Mouse (Mus musculus): ENCODE results near the gene Spib. TPM values are rescaled to one million over a fixed set of nuclear protein-coding genes. Genes with fewer than 3 reads are reported as not detected.

Spib gene
- polyA plus RNA-seq (2015; fragmentation: Nextera tagmentation; extraction: Ambion mirVana), result 0.05 and 0.13 TPM in 2 replicates

DNA sequence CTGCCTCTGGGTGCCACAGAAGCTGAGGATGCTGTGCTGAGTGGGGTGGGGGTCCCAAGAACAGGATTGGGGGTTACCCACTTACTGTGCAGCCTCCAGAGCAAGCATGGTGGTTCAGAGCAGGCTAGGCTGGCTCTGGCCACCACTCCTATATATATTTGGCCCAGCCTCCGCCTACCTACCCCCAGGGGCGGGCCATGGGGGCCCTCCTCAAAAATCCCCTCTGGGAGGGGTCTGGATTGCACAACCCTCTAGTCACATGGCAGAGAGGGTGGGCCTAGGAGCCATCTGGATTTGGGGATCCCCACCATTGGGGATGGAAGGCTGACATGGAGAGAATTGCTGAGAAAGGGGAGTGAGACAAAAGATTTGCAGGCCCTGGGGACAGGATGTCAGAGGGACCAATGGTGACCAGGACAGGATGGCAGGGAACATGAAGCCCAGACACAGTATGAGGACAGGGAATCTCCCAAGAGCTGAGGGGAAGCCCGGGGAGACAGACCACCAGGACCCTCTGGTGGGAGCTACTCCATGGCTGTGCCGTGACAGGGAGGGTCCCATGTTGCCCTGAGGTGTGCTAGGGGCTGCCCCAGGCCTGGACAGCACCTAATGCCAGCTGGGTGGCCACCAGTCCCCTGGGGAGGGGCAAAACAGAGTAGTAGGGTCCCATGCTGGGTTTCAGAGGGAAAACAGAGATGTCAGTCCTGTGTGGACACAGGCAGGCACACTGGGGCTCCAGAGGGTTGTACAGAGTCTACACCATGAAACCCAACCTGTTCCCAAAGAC lies at the start of gene Spib:
Spib (minus strand) TSS at position 126 of the 787 bp plus-strand sequence.
- H3K27me3 ChIP-seq (replicated peaks), result peaks cover 30% of the 10 kb centered on the region
- no peak for ATAC-seq (ENCODE audit: extremely low read depth, insufficient number of reproducible peaks, low FRiP score, low TSS enrichment)
- 77% methylated on average over 4 of the region's 4 CpGs for WGBS
- H3K36me3 ChIP-seq, result peaks cover 51% of the 10 kb centered on the region
- no peak within 1 kb of the TSS for H3K27ac ChIP-seq (replicated peaks)
- H3K9ac ChIP-seq, result no peak within 1 kb of the TSS
- no peak within 1 kb of the TSS for H3K4me2 ChIP-seq
- H3K4me3 ChIP-seq, result no peak within 1 kb of the TSS
- no peaks in the 10 kb centered on the region for H3K9me3 ChIP-seq
- peaks cover 21% of the 10 kb centered on the region for H3K4me1 ChIP-seq

DNA sequence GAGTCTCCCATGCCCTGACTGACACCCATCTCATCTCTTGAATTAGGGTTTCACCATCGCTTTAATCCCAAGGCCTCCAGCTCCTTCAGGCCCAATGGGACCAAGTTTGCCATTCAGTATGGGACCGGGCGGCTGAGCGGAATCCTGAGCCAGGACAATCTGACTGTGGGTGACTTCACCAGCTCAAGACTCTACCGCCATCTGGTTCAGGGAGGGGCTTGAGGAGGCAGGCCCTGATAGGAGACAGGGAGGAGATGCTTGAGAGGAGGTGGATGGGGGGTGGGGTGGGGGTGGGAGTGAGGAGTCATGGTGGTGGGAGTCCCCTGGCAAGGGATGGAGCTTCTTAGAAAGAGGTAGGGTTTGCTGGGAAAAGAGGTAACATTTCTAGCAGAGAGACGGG lies 49.8 kb upstream of the Spib start:
- H3K9me3 ChIP-seq, result no peaks in the 10 kb centered on the region; the same call in 1 of the 2 replicates
- peaks cover 54% of the 10 kb centered on the region for H3K27me3 ChIP-seq (replicated peaks)
- H3K27ac ChIP-seq (replicated peaks), result no peak overlapping the region
- no peak overlapping the region for H3K4me2 ChIP-seq
- H3K36me3 ChIP-seq, result no peaks in the 10 kb centered on the region
- WGBS, result 63% methylated on average over 6 of the region's 6 CpGs
- no peak overlapping the region for H3K4me3 ChIP-seq
- H3K4me1 ChIP-seq, result peaks cover 3% of the 10 kb centered on the region; the same call in 1 of the 2 replicates
- ATAC-seq (ENCODE audit: extremely low read depth, insufficient number of reproducible peaks, low FRiP score, low TSS enrichment), result no peak
- H3K9ac ChIP-seq, result no peak overlapping the region

DNA sequence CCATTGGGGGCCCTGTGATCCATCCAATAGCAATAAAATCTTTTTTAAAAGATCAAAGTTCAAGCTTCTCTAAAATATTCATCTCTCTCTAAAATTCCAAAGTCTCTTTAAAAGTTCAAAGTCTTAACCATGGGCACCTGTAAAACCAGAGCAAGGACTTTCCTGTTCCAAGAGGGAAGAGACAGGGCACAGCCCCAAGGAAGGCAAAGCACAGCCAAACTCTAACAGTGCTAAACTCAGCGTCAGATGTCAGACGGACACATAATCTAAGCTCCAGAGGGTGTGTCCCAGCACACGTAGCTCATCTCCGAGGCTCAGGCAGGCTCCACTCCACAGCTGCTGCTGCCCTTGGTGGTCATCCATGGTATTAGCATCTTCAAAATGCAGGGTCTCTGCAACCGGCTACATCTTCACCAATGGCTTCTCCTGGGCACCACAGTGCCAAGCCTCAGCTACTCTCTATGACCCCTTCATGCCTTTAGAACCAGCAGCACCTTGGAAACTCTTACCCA lies 44.5 kb upstream of the Spib start:
- H3K27me3 ChIP-seq (replicated peaks), result peaks cover 24% of the 10 kb centered on the region
- no peak overlapping the region for H3K9ac ChIP-seq
- no peak for ATAC-seq (ENCODE audit: extremely low read depth, insufficient number of reproducible peaks, low FRiP score, low TSS enrichment)
- H3K4me1 ChIP-seq, result no peaks in the 10 kb centered on the region
- WGBS, result 29% methylated on average over 5 of the region's 5 CpGs
- H3K4me3 ChIP-seq, result no peak overlapping the region
- no peaks in the 10 kb centered on the region; the same call in 1 of the 2 replicates for H3K9me3 ChIP-seq
- no peak overlapping the region for H3K4me2 ChIP-seq
- no peak overlapping the region for H3K27ac ChIP-seq (replicated peaks)
- no peaks in the 10 kb centered on the region for H3K36me3 ChIP-seq

DNA sequence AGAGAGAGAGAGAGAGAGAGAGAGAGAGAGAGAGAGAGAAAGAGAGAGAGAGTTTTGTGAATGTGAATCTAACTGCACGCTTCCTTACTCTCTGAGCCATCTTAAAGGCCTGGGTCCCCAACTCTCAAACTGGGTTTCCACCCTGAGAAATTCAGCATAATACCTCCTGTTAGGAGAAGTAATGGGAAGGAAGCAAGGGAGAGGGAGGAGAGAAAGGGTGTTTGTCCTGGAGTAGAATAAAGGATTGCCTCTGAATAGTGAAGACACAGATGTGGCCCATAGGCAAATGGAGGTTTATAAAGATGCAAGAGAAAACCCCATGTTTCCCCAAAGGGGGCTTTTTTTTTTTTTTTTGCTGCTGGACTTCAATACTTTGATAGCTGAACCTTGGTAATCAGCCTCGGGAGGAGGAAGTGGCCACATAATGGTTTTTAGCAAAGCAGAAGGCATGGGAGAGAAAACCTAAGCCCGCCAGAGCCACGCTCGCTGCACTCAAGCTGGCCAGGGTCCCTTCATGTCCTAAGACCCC lies 41.1 kb upstream of the Spib start:
- H3K27me3 ChIP-seq (replicated peaks), result peaks cover 37% of the 10 kb centered on the region
- no peaks in the 10 kb centered on the region for H3K36me3 ChIP-seq
- no peak overlapping the region for H3K4me3 ChIP-seq
- no peaks in the 10 kb centered on the region for H3K4me1 ChIP-seq
- no peak overlapping the region for H3K27ac ChIP-seq (replicated peaks)
- no peaks in the 10 kb centered on the region for H3K9me3 ChIP-seq
- H3K9ac ChIP-seq, result no peak overlapping the region
- 67% methylated on average over 5 of the region's 5 CpGs for WGBS
- no peak overlapping the region for H3K4me2 ChIP-seq
- no peak for ATAC-seq (ENCODE audit: extremely low read depth, insufficient number of reproducible peaks, low FRiP score, low TSS enrichment)

DNA sequence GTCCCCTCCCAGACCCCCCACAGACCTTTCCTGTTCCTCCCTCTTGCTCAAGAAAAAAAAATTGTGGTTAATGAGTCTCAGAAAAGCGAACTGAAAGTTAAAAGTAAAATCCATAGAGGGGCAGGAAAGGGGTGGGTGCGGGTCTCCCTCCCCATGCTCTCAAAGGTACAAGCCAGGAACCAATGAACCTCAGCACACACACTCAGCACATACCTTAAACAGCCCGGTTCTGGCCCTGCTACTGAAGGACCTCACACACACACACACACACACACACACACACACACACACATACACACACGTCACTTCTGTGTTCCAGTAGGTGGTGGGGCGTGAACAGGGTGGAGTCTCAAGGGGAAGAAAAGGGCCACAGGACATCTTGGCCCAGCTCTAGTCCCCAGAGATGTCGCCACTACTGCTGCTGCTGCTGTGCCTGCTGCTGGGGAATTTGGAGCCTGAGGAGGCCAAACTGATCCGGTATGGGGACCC lies 40.4 kb upstream of the Spib start, which contains the start of gene Napsa:
Napsa (plus strand) TSS at position 168 of the 489 bp plus-strand sequence.
- H3K4me1 ChIP-seq, result no peaks in the 10 kb centered on the region
- peaks cover 43% of the 10 kb centered on the region for H3K27me3 ChIP-seq (replicated peaks)
- no peaks in the 10 kb centered on the region for H3K36me3 ChIP-seq
- ATAC-seq (ENCODE audit: extremely low read depth, insufficient number of reproducible peaks, low FRiP score, low TSS enrichment), result no peak
- no peak within 1 kb of the TSS for H3K9ac ChIP-seq
- no peaks in the 10 kb centered on the region for H3K9me3 ChIP-seq
- H3K4me3 ChIP-seq, result no peak within 1 kb of the TSS
- 31% methylated on average over 7 of the region's 7 CpGs for WGBS
- no peak within 1 kb of the TSS for H3K27ac ChIP-seq (replicated peaks)
- H3K4me2 ChIP-seq, result no peak within 1 kb of the TSS

DNA sequence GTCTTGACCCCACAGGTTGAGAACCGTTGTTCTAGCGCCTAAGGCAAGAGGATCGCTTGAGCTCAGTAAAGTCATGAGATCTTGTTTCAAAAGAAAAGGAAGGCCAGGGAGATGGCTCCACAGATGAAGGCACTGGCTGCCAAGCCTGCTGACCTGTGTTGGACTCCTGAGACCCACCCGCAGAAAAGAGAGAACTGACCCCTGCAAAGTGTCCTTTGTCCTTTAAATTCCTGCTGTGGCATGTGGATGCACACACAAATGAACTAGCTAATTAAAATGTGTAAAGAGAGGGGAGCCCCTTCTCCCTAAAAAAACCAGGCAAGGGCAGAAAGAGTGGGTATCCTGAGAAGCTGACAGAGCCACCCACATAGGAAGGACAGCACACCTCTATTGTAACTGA lies 39.9 kb upstream of the Spib start:
- Histone ChIP-seq H3K4me2 (no peak overlapping the region), H3K27me3 (replicated peaks) (peaks cover 41% of the 10 kb centered on the region), H3K27ac (replicated peaks) (no peak overlapping the region), H3K9ac (no peak overlapping the region), H3K9me3 (no peaks in the 10 kb centered on the region), H3K36me3 (no peaks in the 10 kb centered on the region), H3K4me1 (no peaks in the 10 kb centered on the region), H3K4me3 (no peak overlapping the region)
- no peak for ATAC-seq (ENCODE audit: extremely low read depth, insufficient number of reproducible peaks, low FRiP score, low TSS enrichment)
- 75% methylated on average over 4 of the region's 4 CpGs for WGBS

DNA sequence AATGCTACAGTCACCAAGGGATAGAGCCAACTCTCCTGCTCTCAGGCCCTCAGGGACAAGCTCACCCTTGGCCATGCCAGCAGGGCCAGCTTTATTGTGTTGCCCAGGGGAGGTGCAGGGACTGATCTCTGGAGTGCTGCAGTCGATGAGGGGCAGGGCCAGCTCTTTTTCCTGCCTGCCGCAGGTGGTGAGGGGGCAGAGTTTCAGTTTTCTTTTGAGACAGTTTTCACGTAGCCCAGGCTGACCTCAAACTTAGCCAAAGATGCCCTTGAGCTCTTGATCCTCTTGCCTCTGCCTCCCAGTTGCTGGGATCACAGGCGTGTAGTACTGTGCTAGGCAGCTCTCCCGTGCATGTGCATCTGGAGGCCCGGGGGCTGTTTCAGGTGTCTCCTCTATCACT lies 39.1 kb upstream of the Spib start:
- no peak overlapping the region for H3K27ac ChIP-seq (replicated peaks)
- H3K27me3 ChIP-seq (replicated peaks), result peaks cover 47% of the 10 kb centered on the region
- no peak for ATAC-seq (ENCODE audit: extremely low read depth, insufficient number of reproducible peaks, low FRiP score, low TSS enrichment)
- no peak overlapping the region for H3K4me3 ChIP-seq
- no peaks in the 10 kb centered on the region for H3K9me3 ChIP-seq
- H3K4me1 ChIP-seq, result no peaks in the 10 kb centered on the region
- no peaks in the 10 kb centered on the region for H3K36me3 ChIP-seq
- no peak overlapping the region for H3K4me2 ChIP-seq
- WGBS, result 78% methylated on average over 6 of the region's 6 CpGs
- no peak overlapping the region for H3K9ac ChIP-seq

DNA sequence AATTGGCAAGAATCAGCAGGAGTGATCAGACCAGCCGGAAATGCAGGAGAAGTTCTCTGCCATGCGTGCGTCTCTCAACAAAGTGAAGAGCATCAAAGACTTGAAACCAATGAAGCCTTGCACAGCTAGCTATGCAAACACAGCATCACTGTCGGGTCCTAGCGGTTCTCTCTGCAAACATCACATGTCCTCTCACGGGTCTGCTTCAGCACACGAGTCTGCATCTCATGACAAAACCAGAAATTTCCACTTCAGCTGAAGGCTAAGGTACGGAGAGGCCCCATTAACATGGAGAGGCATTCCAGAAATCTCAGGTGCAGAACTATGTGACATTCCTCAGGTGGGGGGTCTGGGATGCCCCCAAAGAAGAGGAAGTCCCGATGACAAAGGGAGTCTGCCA lies 36.9 kb upstream of the Spib start:
- Histone ChIP-seq H3K4me2 (no peak overlapping the region), H3K4me1 (no peaks in the 10 kb centered on the region), H3K36me3 (no peaks in the 10 kb centered on the region), H3K9me3 (no peaks in the 10 kb centered on the region), H3K27me3 (replicated peaks) (peaks cover 60% of the 10 kb centered on the region), H3K4me3 (no peak overlapping the region), H3K27ac (replicated peaks) (no peak overlapping the region), H3K9ac (no peak overlapping the region)
- 70% methylated on average over 9 of the region's 9 CpGs for WGBS
- ATAC-seq (ENCODE audit: extremely low read depth, insufficient number of reproducible peaks, low FRiP score, low TSS enrichment), result no peak

DNA sequence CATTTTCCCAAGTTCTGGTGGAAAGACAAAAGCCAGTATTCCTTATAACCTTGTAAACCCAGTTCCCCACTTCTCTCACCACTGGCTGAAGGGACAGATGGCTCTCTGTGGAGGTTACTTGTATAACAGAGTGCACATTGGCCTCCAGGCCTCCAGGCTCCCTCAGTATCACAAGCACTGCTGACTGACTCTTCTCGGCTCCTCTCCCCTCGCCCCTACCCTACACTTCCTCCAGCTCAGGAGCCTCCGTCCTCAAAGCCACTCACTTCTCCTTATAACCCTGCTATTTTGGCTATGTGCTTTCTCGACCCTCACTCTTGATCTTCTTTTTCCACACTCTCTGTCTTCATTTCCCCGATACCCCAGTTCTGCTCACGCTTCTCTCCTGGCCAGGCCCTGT lies 33.5 kb upstream of the Spib start:
- Histone ChIP-seq H3K9ac (no peak overlapping the region), H3K4me2 (no peak overlapping the region), H3K4me3 (no peak overlapping the region), H3K27ac (replicated peaks) (no peak overlapping the region), H3K36me3 (no peaks in the 10 kb centered on the region), H3K4me1 (no peaks in the 10 kb centered on the region), H3K27me3 (replicated peaks) (peaks cover 48% of the 10 kb centered on the region), H3K9me3 (no peaks in the 10 kb centered on the region)
- ATAC-seq (ENCODE audit: extremely low read depth, insufficient number of reproducible peaks, low FRiP score, low TSS enrichment), result no peak
- 55% methylated on average over 6 of the region's 6 CpGs for WGBS

DNA sequence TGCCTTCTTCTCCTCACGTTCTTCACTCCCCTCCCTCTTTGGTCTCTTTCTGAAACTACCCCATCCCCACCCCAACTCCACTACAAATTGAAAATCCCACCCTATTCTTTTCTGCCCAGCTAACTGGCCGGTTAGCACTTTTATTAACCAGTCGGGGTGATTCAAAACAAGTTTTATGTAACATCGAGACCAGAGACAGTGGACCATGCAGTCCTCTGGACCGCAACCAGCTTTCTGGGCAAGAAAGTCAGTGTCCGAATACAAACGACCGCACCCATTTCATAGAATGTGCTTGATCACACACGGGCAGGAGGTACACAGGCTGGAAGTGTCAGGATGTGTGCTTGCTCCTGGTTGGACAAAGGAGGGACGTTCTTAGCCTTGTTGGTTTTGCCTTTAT lies 32.6 kb upstream of the Spib start:
- Histone ChIP-seq H3K27me3 (replicated peaks) (peaks cover 50% of the 10 kb centered on the region), H3K27ac (replicated peaks) (no peak overlapping the region), H3K4me2 (no peak overlapping the region), H3K9ac (no peak overlapping the region), H3K9me3 (no peaks in the 10 kb centered on the region), H3K4me1 (no peaks in the 10 kb centered on the region), H3K4me3 (no peak overlapping the region), H3K36me3 (no peaks in the 10 kb centered on the region)
- no peak for ATAC-seq (ENCODE audit: extremely low read depth, insufficient number of reproducible peaks, low FRiP score, low TSS enrichment)
- 77% methylated on average over 10 of the region's 10 CpGs for WGBS

DNA sequence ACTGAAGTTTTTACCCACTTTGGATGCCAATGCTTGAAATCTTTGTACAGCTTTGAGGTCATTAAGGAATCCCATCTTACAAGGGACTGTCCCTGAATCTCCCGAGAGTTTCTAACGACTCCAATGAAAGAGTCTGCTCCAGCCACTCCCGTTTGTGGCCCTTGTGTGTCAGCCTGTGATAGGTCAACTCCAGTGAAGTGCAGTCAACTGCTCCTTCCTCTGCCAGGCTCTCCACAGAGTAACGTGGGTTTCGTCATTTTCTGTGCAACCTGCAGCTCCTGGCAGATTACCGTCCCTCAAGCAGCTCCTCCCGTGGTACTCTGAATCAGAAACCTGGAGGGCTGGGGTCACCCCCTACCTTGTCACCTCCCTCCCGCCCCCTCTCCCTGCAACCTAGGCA lies 31.4 kb upstream of the Spib start:
- no peak for ATAC-seq (ENCODE audit: extremely low read depth, insufficient number of reproducible peaks, low FRiP score, low TSS enrichment)
- H3K4me2 ChIP-seq, result no peak overlapping the region
- H3K27ac ChIP-seq (replicated peaks), result no peak overlapping the region
- WGBS, result 41% methylated on average over 8 of the region's 8 CpGs
- H3K9ac ChIP-seq, result no peak overlapping the region
- H3K36me3 ChIP-seq, result no peaks in the 10 kb centered on the region
- H3K9me3 ChIP-seq, result no peaks in the 10 kb centered on the region
- no peaks in the 10 kb centered on the region for H3K4me1 ChIP-seq
- peaks cover 44% of the 10 kb centered on the region for H3K27me3 ChIP-seq (replicated peaks)
- H3K4me3 ChIP-seq, result no peak overlapping the region
